Comparison of ENCODE assay signal across 26 mouse cellular contexts in the genomic region with DNA sequence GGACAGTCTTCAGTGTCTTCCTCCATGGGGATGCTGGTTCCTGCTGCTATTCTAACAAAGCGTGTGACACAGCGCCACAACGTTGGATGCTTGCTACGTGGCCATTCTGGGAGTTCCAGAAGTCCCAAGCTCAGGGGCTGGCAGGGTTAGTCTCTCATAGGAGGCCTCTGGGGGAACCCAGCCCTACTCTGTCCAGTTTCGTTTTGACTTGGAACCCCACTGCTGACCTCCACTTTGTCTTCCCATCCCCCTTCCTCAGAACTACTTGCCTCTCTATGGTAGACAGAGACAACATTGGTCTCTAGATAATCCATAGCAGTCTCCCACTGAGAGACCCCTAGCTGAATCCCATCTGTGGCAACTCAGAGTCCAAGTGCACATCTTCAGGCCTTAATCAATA. TPM values are rescaled to one million over a fixed set of nuclear protein-coding genes. Genes with fewer than 3 reads are reported as not detected.
A peak's percentile ranks its signal among the peaks of the same experiment; 100 is the strongest.
DNase-seq lines count a peak whose midpoint lies in the region; ATAC-seq and TF ChIP-seq lines count a peak whose summit lies in the region.
"Had no signal": no experiment of that assay in that cellular context is flagged by ENCODE, and none has a peak within 500 bp of the region (broad histone marks: within the 10 kb centered on the region; RNA-seq: fewer than 3 reads in every experiment).

No protein-coding gene starts in this region.

- H3K4me2 ChIP-seq in heart, postnatal 0 days (ENCODE audit: low read depth, low read length) = no peak overlapping the region
- H3K4me2 ChIP-seq: embryonic facial prominence, embryonic 15.5 days; heart, embryonic 13.5 days; liver, embryonic 13.5 days; lung, embryonic 14.5 days; midbrain, embryonic 13.5 days had no signal

- no peak overlapping the region for H3K9ac ChIP-seq in heart, postnatal 0 days (replicated peaks; ENCODE audit: low read depth, low read length)
- H3K9ac ChIP-seq: embryonic facial prominence, embryonic 15.5 days; heart, embryonic 13.5 days; liver, embryonic 13.5 days; lung, embryonic 14.5 days; midbrain, embryonic 13.5 days had no signal

- no peak overlapping the region for H3K4me3 ChIP-seq in cerebellum, adult 2 months (replicated peaks; ENCODE audit: insufficient read depth, low read depth, low read length)
- no peak overlapping the region for H3K4me3 ChIP-seq in heart, postnatal 0 days (ENCODE audit: low read depth, low read length)
- no peak overlapping the region for H3K4me3 ChIP-seq in left cerebral cortex, adult 2 months
- H3K4me3 ChIP-seq: embryonic facial prominence, embryonic 15.5 days; heart, embryonic 13.5 days; liver, embryonic 13.5 days; megakaryocyte, embryonic 14.5 days; midbrain, embryonic 13.5 days had no signal

- no peaks in the 10 kb centered on the region for H3K36me3 ChIP-seq in heart, postnatal 0 days (replicated peaks; ENCODE audit: control insufficient read depth, insufficient read depth, low read length)
- H3K36me3 ChIP-seq: embryonic facial prominence, embryonic 15.5 days; G1E; heart, embryonic 13.5 days; liver, embryonic 13.5 days; midbrain, embryonic 13.5 days had no signal

- no peak for DNase-seq in cerebellum, adult 2 months
- no peak for DNase-seq in cerebellum, adult 11-12 months
- DNase-seq in heart, postnatal 0 days (ENCODE audit: low spot score) = no peak
- no peak for DNase-seq in heart, adult 11 months
- no peak for DNase-seq in left cerebral cortex, adult 2 months (ENCODE audit: extremely low spot score in 1 of 2, low spot score in 2 of 2)
- DNase-seq in left cerebral cortex, adult 18-20 months (ENCODE audit: low spot score in 2 of 2) = no peak
- no peak for DNase-seq in urinary bladder, postnatal 10 days (ENCODE audit: low spot score)
- DNase-seq: adrenal gland, postnatal 36 days; cerebellum, adult 18-20 months; cerebellum, postnatal 36 days; kidney, adult 18-20 months; kidney, postnatal 25 days; liver, embryonic 13.5 days; lung, embryonic 14.5 days; lung, postnatal 36 days; right cerebral cortex, postnatal 14 days; spleen, adult 18-20 months; thymus, postnatal 25 days had no signal

- H3K9me3 ChIP-seq in heart, postnatal 0 days (replicated peaks; ENCODE audit: control insufficient read depth, low read length) = no peaks in the 10 kb centered on the region
- H3K9me3 ChIP-seq: embryonic facial prominence, embryonic 15.5 days; G1E; heart, embryonic 13.5 days; liver, embryonic 13.5 days; megakaryocyte, embryonic 14.5 days; midbrain, embryonic 13.5 days had no signal

- no peak for TF ChIP-seq POLR2A in cerebellum, adult 2 months (IDR thresholded peaks at IDR 0.05; ENCODE audit: borderline replicate concordance, insufficient read depth, low read length)

- no peaks in the 10 kb centered on the region for H3K27me3 ChIP-seq in cerebellum, adult 2 months (ENCODE audit: control insufficient read depth, insufficient read depth, low read length)
- H3K27me3 ChIP-seq in heart, postnatal 0 days (ENCODE audit: control insufficient read depth, insufficient read depth, low read length) = no peaks in the 10 kb centered on the region
- H3K27me3 ChIP-seq: embryonic facial prominence, embryonic 15.5 days; heart, embryonic 13.5 days; midbrain, embryonic 13.5 days; Patski had no signal

- no peak for TF ChIP-seq CTCF in cerebellum, adult 2 months (IDR thresholded peaks at IDR 0.05; ENCODE audit: borderline replicate concordance, insufficient read depth, low read depth, low read length)
- no peak for TF ChIP-seq CTCF in heart, postnatal 0 days (IDR thresholded peaks at IDR 0.05; ENCODE audit: low read depth)
- no peak for TF ChIP-seq CTCF in left cerebral cortex, adult 2 months (IDR thresholded peaks at IDR 0.05)

- 0 out of 2 replicates have a peak overlapping the region, but pooled peaks have one; percentile 1 for H3K27ac ChIP-seq in cerebellum, adult 2 months (ENCODE audit: insufficient read depth, low read length)
- H3K27ac ChIP-seq in heart, postnatal 0 days (ENCODE audit: low read depth) = peak overlapping the region; percentile 78
- peak overlapping the region; percentile 44; the same call in 1 of the 2 replicates for H3K27ac ChIP-seq in left cerebral cortex, adult 2 months
- H3K27ac ChIP-seq: heart, embryonic 13.5 days; liver, embryonic 13.5 days; midbrain, embryonic 13.5 days had no signal

- TF ChIP-seq EP300 in heart, postnatal 0 days (IDR thresholded peaks at IDR 0.05; ENCODE audit: low read depth) = no peak

- peaks cover 14% of the 10 kb centered on the region for H3K4me1 ChIP-seq in cerebellum, adult 2 months (ENCODE audit: control insufficient read depth, insufficient read depth, low read length)
- no peaks in the 10 kb centered on the region for H3K4me1 ChIP-seq in heart, postnatal 0 days (ENCODE audit: control insufficient read depth, insufficient read depth)
- H3K4me1 ChIP-seq: embryonic facial prominence, embryonic 15.5 days; liver, embryonic 13.5 days had no signal

- intact Hi-C loops in left cerebral cortex, adult 2 months (cut with DNase I) = no loop called here

- 72% methylated on average over 5 of the region's 5 CpGs for WGBS in cerebellum, adult 2 months
- 74% methylated on average over 5 of the region's 5 CpGs for WGBS in heart, postnatal 0 days

- ATAC-seq in heart, postnatal 0 days (ENCODE audit: insufficient read depth, low read depth) = no peak
- ATAC-seq: forebrain, embryonic 14.5 days; inflammation-experienced regulatory T-cells, adult 6 months; midbrain, embryonic 13.5 days; Patski had no signal

RNA-seq across cellular contexts. Expression of a gene that starts 33.0 kb away (rescaled TPM):
- 150 and 158 TPM in 2 replicates for polyA plus RNA-seq in cerebellum, adult 2 months (2012; rRNA removed)
- 22.1 and 22.9 TPM in 2 replicates for total RNA-seq in heart, postnatal 0 days (2014; rRNA removed; ENCODE audit: low replicate concordance)
- polyA plus RNA-seq in heart, postnatal 0 days (2015; fragmentation: Nextera tagmentation; extraction: Ambion mirVana) = 6.6 and 7.5 TPM in 2 replicates
- total RNA-seq in left cerebral cortex, adult 2 months (2021) = 100 to 1,000 TPM; 235 to 280 TPM
- 100 to 1,000 TPM; 239 to 243 TPM for total RNA-seq in left cerebral cortex, adult 18-20 months (2021)
- polyA plus RNA-seq: G1E had no signal

Comparison
In these comparisons a context has a peak if more than half of its experiments do, and no peak if none do; other contexts are left out.
1. H3K27ac ChIP-seq: peak in every context shown above with its lines; median percentile 78 in heart, postnatal 0 days; 44 in left cerebral cortex, adult 2 months; 1 in cerebellum, adult 2 months.